Mouse (Mus musculus): Measurements from ENCODE around the gene Lhx4.

- no peak for TF ChIP-seq CTCF (IDR thresholded peaks at IDR 0.05; ENCODE audit: extremely low read depth, insufficient read length, insufficient replicate concordance, low read depth, low read length)
- no peak for TF ChIP-seq POLR2A (IDR thresholded peaks at IDR 0.05; ENCODE audit: low read depth, low read length)
Observed at GRCm38 (mm10) chr1:155758711-155759110, 7.2 kb upstream of the Lhx4 start.
